Mouse (Mus musculus) midbrain, embryonic 15.5 days (tissue): Measurements from ENCODE around the gene Casq2. TPM values are rescaled to one million over a fixed set of nuclear protein-coding genes. Genes with fewer than 3 reads are reported as not detected.

Experiments used
- ATAC-seq: fragments of 200-750 bp; cut with Nextera tagmentation; replicated peaks from 2 replicates; pipeline ENCODE4 v1.8.0; 2017; ENCODE audit warnings: moderate TSS enrichment
- H3K27ac ChIP-seq: fragments of 300-500 bp; sonication (generic); 2 replicates; pipeline ENCODE4 v1.5.1; 2015; ENCODE audit warnings: mild to moderate bottlenecking, inconsistent platforms
- H3K27me3 ChIP-seq: fragments of 300-500 bp; sonication (generic); replicated peaks from 2 replicates; pipeline ENCODE4 v1.6.1; 2015; ENCODE audit warnings: inconsistent platforms
- H3K36me3 ChIP-seq: fragments of 300-500 bp; sonication (generic); replicated peaks from 2 replicates; pipeline ENCODE4 v1.6.1; 2015; ENCODE audit warnings: inconsistent platforms
- H3K4me1 ChIP-seq: fragments of 300-500 bp; sonication (generic); 2 replicates; pipeline ENCODE4 v1.6.1; 2015; ENCODE audit warnings: inconsistent platforms
- H3K4me2 ChIP-seq: fragments of 300-500 bp; sonication (generic); 2 replicates; pipeline ENCODE4 v1.6.1; 2015; ENCODE audit warnings: inconsistent platforms, mild to moderate bottlenecking, moderate library complexity
- H3K4me3 ChIP-seq: fragments of 300-500 bp; sonication (generic); 2 replicates; pipeline ENCODE4 v1.5.1; 2015; ENCODE audit warnings: mild to moderate bottlenecking, inconsistent platforms
- H3K9ac ChIP-seq: fragments of 300-500 bp; sonication (generic); 2 replicates; pipeline ENCODE4 v1.6.1; 2015; ENCODE audit warnings: mild to moderate bottlenecking, inconsistent platforms
- H3K9me3 ChIP-seq: fragments of 300-500 bp; sonication (generic); 2 replicates; pipeline ENCODE4 v1.6.1; 2016; ENCODE audit warnings: inconsistent platforms
- WGBS: fragments of 180-500 bp; shearing (Covaris S2); methylation state at CpG from one replicate; pipeline ENCODE4 v1.1.7; 2015; ENCODE audit warnings: mixed read lengths; 5-methylcytosine and 5-hydroxymethylcytosine counted together
- polyA plus RNA-seq: library from polyadenylated mRNA; unstranded; fragments of >200 nt; fragmentation: Nextera tagmentation; extraction: Ambion mirVana; gene quantifications from 2 replicates; pipeline ENCODE4 v1.2.1, GENCODE M21; 2015

The Casq2 gene
- polyA plus RNA-seq, 1 experiment from 2014 or later: 0.25 TPM

DNA sequence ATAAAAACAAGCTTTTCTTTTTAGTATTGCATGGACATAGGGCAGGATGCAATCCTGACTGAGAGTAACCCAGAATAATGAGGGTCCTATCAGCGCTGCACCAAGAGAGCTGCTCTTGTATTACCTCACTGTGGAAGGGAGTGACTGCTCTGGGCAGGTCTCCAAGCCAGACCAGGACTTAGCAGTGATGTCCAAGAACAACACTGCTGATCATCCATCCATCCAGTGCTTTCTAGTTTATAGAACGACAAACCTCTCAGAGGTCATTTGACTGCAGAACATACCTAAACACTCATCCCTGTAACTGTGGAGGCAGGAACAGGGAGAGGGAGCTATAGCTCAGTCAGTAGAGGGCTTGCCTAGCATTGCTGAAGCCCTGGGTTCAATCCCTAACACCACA lies 106.4 kb downstream of the Casq2 start:
- Histone ChIP-seq H3K4me1 (peaks cover 31% of the 10 kb centered on the region), H3K27me3 (peaks cover 21% of the 10 kb centered on the region; the same call in 1 of the 2 replicates), H3K27ac (no peak overlapping the region), H3K9ac (no peak overlapping the region), H3K4me2 (no peak overlapping the region), H3K9me3 (no peaks in the 10 kb centered on the region), H3K36me3 (no peaks in the 10 kb centered on the region), H3K4me3 (no peak overlapping the region)
- no peak for ATAC-seq
- 61% methylated on average over 2 of the region's 2 CpGs for WGBS

DNA sequence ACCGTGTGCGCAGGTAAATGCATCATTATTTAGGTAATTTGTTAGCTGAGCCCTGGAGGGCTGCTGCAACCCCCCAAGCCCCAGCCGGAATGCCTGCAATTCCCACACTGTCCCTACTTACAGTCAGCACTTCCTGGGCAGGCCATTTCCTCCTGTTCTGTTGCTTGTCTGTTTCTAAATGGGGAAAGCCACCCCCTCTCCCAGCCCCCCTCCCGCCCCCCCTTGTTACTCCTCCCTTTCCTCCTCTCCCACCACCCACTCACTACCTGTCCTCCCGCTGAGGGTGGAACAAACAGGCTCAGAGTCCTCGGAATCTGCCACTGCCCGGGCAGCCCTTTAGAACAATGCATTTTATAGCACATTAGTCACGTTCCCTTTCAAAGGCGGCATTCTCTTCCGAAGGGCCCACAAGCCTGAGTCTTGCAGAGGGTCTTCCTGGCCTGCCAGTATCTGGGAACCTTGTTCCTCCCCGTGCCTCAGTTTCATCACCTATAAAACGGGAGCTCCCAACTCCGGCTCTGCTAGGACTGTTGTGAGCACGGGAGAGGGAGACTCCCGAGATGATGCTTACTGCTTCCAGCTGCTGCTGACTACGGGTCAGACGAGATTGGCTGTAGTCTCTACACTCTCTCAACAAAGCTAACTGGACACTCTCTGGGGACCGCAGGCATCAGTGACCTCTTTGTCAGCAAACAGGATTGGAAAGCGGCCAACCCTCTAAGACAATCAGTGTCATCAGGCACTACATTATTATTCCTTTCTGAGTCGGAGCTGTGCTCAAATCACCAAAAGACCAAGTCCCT lies 107.5 kb downstream of the Casq2 start:
- H3K4me1 ChIP-seq: peaks cover 34% of the 10 kb centered on the region
- 0 out of 2 replicates have a peak overlapping the region, but pooled peaks have one; percentile 7 for H3K9ac ChIP-seq

DNA sequence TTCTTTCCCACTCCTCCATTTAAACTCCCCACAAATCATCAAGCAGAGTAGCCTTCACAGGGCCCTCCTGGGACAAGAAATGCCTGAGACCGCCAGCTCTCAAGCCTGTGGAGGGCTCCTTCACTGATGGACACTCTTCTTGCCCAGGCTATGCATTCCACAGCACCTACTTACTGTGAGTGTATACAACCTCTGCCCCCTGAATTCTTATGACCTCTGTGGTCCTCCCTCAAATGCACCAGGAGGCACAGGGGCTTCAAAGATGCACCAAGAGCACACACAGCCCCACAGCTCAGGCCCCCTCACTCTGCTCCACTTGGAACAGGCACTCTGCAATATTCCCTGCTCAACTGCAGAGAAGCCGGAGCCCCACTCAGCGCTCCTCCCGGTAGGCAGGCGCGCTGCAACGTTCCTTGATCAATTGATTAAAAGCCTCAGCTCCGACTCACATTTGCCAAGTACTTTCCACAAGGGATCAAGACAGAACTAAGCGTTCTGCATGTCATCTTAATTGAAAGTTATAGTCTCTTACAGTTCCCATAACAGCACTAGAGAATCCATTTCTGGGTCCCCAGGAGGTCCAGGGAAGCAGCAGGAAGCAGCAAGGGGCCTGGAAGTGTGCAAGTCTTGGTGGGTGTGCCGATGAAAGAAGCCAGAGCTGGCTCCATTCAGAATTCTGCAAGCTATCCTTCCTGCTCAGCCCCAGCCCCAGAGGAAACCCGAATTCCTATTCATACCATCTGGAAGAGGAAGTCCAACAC lies 108.3 kb downstream of the Casq2 start:
- Histone ChIP-seq H3K36me3 (no peaks in the 10 kb centered on the region), H3K4me1 (peaks cover 29% of the 10 kb centered on the region), H3K9ac (no peak overlapping the region), H3K9me3 (no peaks in the 10 kb centered on the region), H3K4me3 (0 out of 2 replicates have a peak overlapping the region, but pooled peaks have one; percentile 5), H3K4me2 (peak overlapping the region; percentile 36), H3K27ac (peak overlapping the region; percentile 57), H3K27me3 (peaks cover 21% of the 10 kb centered on the region; the same call in 1 of the 2 replicates)
- 5% methylated on average over 11 of the region's 11 CpGs for WGBS
- ATAC-seq: peak; percentile 74

More for the DNA sequence above, 107.5 kb downstream of the Casq2 start:
- peak; percentile 18; the same call in 1 of the 2 replicates for ATAC-seq
- Histone ChIP-seq H3K36me3 (no peaks in the 10 kb centered on the region), H3K4me3 (0 out of 2 replicates have a peak overlapping the region, but pooled peaks have one; percentile 10), H3K27me3 (peaks cover 21% of the 10 kb centered on the region; the same call in 1 of the 2 replicates), H3K4me2 (peak overlapping the region; percentile 36), H3K9me3 (no peaks in the 10 kb centered on the region), H3K27ac (peak overlapping the region; percentile 57)
- WGBS: 4% methylated on average over 19 of the region's 20 CpGs

- Histone ChIP-seq H3K4me3 (no peak overlapping the region), H3K4me2 (no peak overlapping the region), H3K9ac (no peak overlapping the region), H3K27ac (no peak overlapping the region), H3K4me1 (peaks cover 29% of the 10 kb centered on the region), H3K9me3 (no peaks in the 10 kb centered on the region), H3K27me3 (peaks cover 29% of the 10 kb centered on the region), H3K36me3 (no peaks in the 10 kb centered on the region)
- WGBS: 36% methylated on average over 2 of the region's 2 CpGs
- no peak for ATAC-seq
Measured at GRCm38 (mm10) chr3:102195762-102196161, 109.5 kb downstream of the Casq2 start.

Other genes starting within 250 kb of the Casq2 start
- 0.14 and 0.21 TPM in 2 replicates for gene Mab21l3, start 237.5 kb upstream of the Casq2 start, polyA plus RNA-seq
- 7.5 and 7.6 TPM in 2 replicates for gene Slc22a15, start 162.0 kb upstream of the Casq2 start, polyA plus RNA-seq
- gene Nhlh2, start 76.3 kb upstream of the Casq2 start, polyA plus RNA-seq: 38.8 and 44.3 TPM in 2 replicates
- gene Vangl1, start 118.3 kb downstream of the Casq2 start, polyA plus RNA-seq: 7.5 and 9.9 TPM in 2 replicates